Mouse (Mus musculus): Measurements from ENCODE around the gene Gm27021. TPM values are rescaled to one million over a fixed set of nuclear protein-coding genes. Genes with fewer than 3 reads are reported as not detected.

Gene Gm27021
- total RNA-seq, 2 experiments from 2014 or later: not detected

DNA sequence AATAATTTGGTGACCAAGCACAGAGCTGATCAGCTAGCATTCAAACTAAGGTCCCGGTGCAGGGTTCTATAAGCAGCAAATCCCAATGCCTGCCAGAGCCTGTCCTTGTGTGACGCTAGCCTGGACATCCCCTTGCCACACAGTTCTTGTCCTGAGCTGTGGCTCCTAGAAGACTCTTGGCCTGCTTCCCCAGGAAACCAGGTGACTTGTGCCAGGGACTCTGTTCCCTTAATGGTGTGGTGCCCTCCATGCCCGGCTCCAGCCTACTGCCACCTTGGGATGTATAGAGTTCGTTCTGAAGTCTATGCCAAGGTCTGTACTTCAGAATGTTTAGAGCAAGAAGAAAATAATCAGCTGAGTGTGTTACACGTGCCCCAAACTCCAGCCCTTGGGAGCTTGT lies 18.7 kb upstream of the Gm27021 start:
- peak; percentile 8; the same call in 1 of the 2 replicates for ATAC-seq (replicated peaks; ENCODE audit: poor library complexity, severe bottlenecking)

DNA sequence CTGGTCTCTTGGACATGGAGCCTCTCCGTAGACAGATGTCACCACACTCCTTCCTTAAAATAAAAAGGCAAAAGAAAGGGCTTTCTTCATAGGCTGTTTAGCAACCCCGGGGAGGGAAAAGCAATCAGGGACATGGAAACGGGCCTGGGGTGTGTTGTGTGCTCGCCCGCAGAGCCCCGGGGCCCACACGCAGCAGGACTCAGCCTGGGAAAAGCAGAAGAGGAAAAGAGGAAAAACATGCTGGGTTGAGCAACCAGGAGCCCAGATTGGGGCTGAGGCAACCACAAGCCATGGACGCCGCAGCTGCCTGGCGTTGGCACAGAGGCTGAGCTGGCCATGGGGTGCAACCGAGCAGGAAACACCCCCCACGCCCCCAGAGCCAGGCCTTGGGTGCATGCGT lies 18.2 kb upstream of the Gm27021 start:
- ATAC-seq (replicated peaks; ENCODE audit: poor library complexity, severe bottlenecking): peak; percentile 83

DNA sequence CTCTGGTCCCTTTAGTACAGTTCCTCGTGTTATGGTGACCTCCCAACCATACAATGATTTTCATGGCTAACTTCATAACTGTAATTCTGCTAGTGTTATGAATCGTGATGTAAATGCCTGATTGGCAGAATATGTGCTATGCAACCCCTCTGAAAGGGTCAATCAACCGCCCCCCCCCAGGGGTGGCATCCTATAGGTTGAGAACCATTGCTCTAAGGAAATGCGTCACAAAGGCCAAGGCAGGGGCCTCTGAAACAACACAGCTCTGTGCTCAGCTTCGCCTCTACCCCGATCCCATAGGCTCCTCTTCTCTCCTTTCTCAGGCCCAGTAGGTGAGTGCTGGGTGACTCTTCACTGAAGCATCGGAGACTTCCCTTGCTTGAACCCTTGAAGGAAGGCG lies 17.7 kb upstream of the Gm27021 start:
- ATAC-seq (replicated peaks; ENCODE audit: poor library complexity, severe bottlenecking): no peak

DNA sequence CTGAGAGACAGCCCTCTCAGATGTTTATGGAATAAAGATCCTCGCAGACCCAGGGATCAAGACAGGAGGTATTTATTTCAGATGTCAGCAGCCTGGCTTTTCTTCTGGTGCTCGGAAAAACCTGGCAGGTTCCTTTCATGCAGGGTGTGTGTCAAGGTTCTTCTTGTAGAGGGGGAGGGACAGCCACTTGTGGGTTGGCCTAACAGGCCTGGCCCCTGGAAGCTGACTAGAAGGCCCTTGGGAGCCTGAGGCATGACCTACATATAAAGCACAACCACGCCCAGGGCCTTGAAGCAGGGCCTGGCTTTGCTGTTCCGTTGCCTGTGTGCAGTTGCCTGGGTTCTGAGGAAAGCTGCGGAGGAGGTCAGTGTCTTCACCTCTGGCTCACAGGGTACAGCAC lies 17.2 kb upstream of the Gm27021 start:
- ATAC-seq (replicated peaks; ENCODE audit: poor library complexity, severe bottlenecking): no peak

DNA sequence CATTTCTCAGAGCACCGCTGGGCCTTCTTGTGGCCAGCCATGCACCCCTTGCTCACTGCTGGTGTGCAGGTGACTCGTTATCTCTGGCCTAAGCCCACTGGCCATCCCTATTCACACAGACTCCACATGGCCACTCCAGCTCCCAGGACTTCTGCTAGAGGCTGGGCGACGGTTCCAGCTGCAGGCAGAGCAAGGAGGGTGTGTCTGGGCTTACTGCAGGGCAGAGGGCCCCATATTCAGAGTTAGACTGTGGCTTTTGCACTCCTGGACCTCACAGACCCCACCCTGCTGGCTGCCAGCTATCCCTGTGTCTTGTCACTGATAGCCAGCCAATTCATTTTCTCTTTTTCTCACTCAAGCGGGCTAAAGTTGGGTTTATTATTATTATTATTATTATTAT lies 16.2 kb upstream of the Gm27021 start:
- ATAC-seq (replicated peaks; ENCODE audit: poor library complexity, severe bottlenecking): no peak

DNA sequence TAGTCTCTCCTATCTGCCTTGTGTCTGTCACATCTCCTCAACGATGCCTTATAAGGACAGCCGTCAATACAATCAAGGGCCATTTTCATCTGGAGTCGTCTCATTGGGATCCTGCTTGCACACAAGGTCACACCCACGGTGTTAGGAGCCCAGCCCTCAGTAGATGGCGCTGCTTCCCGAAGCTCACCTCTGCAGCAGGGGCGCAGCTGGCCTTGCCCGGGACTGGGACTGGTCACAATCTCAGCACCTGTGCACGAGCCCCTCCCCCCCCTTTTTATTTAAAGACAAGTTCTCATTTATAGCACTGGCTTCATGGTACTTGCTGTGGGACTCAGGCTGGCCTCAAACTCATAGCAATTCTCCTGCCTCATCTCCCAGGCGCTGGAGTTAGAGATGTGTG lies 15.7 kb upstream of the Gm27021 start:
- ATAC-seq (replicated peaks; ENCODE audit: poor library complexity, severe bottlenecking): peak; percentile 20

DNA sequence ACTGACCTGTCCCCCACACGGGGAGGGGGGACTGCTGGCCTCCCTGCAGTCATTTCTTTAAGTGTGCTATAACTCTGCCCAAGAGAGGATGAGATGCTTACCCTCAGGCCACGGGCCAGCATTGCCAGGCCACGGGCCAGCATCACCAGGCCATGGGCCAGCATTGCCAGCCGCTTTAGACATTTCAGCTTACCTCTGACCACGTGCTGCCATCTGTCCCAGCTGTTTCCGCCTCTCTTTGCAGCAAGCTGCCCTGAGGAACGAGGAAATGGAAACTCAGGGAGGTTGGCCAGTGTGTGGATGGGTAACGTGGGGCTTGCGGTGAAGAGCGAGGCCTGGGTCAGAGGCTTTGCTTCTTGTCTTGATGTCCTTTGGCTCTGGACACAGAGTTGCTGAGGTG lies 13.2 kb upstream of the Gm27021 start:
- peak; percentile 8; the same call in 1 of the 2 replicates for ATAC-seq (replicated peaks; ENCODE audit: poor library complexity, severe bottlenecking)

DNA sequence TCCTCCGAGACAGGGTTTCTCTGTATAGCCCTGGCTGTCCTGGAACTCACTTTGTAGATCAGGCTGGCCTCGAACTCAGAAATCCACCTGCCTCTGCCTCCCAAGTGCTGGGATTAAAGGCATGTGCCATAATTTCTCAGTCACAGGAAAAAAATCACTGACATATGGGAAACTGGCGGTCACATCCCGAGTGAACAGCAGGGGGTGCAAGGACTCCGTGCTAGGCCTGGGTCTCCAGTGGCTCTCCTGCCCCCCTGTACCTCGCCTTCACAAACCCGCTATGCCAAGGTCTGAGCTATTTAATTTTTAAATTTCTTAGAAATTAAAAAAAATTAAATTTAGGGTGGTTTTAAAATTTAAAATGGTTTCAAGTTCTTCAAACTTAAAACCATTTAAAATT lies 12.5 kb upstream of the Gm27021 start:
- ATAC-seq (replicated peaks; ENCODE audit: poor library complexity, severe bottlenecking): peak; percentile 44; the same call in 1 of the 2 replicates

DNA sequence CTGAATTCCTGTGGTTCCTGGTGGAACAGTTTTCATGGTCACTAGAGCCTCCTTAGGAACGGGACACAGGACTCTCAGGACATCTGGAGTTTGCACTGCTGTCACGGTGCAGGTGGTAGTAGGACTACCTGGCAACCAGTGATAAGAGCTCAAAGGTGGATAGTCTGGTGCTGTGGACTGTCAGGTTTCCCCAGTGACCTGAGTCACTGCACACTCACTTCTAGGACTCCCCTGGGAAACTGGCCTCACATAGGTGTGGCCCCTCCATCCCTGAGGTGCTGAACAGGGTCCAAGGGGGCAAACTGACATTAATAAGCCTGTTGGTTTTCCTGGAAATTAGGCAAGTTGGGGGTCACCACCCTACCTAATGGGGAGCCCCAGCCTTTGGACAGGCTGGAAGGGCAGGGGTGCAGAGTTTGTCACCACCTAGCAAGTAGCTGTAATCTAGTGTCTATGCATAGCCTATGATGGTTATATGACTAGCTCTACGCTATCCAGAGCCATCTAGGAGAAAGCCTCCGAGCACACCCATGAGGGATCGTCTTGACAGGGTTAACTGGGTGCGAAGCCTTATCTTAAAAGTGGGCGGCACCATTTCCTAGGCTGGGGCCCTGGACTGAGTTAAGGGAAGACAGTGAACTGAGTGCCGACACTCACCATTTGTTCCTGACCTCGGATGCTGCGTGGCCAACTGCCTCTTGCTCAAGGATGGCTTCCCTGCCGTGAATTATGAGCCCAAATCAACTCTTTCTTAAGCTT lies 11.9 kb upstream of the Gm27021 start:
- ATAC-seq (replicated peaks; ENCODE audit: poor library complexity, severe bottlenecking): no peak

DNA sequence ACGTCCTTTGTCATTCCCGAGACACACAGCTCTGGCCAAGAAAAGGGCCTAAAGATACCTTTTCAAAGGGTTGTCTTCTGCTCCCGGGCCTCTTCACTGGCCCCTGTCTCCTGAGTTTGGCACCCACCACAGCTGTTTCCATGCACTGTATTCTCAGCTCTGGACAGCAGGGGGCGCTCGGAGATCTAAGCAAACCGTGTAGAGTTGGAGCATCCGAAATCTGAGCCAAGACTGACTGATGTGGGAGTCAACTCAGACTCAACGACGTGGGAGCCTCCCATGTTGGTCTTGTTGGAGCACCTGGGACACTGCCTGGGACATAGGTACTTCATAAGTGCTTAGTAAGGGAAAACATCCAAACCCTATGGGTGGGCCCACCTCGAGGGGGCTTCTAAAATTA lies 10.6 kb upstream of the Gm27021 start:
- ATAC-seq (replicated peaks; ENCODE audit: poor library complexity, severe bottlenecking): peak; percentile 64

DNA sequence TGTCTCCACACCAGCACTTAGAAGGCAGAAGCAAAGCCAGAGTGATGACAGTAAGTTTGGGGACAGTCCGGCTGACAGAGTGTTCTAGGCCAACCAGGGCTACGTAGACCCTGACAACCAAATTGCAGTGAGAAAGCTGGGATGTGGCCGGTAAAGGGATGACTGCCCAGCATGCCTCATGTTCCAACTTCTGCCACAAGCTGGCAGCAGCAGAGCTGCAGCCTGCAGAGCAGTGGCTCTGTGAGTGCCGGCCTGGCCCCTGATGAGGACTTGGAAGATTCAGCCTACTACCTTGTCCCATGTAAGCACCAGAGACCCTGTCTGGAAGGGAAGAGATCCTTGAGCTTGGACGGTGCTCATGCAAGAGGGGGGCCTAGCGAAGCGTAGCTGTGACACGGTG lies 7.8 kb upstream of the Gm27021 start:
- no peak for ATAC-seq (replicated peaks; ENCODE audit: poor library complexity, severe bottlenecking)

DNA sequence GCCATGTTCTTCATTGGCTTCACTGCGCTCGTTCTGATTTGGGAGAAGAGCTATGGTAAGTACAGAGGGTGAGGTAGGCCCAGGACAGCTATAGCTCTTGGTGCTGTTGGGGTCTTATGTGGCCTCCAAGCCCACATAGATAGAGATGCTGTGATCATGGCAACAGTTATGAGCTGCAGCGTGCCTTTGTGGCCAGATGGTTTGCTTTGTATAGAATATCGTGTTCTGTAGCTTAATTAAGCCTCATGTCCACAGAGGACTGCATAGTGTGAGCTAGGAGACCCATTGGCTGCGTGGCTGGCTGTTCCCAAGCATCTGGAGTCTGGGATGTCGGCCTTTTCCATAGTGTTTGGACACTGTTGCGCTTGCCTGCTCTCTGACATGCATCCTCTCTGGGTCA lies 5.4 kb upstream of the Gm27021 start:
- ATAC-seq (replicated peaks; ENCODE audit: poor library complexity, severe bottlenecking): no peak

DNA sequence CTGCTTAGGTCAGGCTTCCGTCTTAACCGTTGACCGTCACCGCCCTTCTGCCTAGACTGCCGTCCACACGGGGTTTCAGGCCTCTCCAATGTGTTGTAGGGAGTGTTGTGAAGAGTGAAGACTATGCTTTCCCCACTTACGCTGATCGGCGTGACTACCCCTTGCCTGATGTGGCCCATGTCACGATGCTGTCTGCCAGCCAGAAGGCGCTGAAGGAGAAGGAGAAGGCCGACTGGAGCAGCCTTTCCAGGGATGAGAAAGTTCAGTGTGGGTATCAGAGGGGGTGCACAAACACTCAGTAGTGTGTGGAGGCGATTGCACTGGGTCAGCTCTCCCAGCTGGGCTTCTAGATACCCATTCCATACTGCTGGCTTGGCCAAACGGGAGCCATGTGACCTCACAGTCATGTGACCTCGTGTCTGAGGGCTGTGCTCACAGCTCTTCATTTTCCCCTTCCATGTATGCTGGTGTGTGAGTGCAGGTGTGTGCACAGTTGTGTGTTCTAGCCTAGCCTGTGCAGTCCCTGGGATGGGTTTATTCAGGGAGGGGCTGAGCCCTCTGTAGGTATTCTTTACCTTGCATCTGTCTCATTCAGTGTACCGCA lies 4.8 kb upstream of the Gm27021 start:
- ATAC-seq (replicated peaks; ENCODE audit: poor library complexity, severe bottlenecking): no peak

DNA sequence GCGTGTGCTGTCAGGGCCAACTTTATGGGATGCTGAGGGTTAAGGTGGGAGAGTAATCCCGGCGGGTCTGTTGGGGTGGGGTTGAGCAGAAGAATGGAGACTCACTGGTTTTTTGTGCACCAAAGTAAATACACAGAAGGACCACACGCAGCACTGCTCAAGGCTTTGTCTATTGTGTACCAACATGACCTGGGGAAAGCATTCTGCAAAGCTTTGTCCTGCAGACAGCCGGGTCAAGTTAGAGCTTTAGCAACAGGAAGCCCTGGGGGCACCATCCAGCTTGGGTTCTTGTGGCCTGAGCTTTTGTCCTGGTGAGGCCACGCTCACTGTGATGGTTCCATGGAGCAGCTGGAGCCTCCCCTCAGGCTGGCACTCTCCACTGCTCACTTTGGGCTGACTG lies 3.9 kb upstream of the Gm27021 start:
- ATAC-seq (replicated peaks; ENCODE audit: poor library complexity, severe bottlenecking): no peak

DNA sequence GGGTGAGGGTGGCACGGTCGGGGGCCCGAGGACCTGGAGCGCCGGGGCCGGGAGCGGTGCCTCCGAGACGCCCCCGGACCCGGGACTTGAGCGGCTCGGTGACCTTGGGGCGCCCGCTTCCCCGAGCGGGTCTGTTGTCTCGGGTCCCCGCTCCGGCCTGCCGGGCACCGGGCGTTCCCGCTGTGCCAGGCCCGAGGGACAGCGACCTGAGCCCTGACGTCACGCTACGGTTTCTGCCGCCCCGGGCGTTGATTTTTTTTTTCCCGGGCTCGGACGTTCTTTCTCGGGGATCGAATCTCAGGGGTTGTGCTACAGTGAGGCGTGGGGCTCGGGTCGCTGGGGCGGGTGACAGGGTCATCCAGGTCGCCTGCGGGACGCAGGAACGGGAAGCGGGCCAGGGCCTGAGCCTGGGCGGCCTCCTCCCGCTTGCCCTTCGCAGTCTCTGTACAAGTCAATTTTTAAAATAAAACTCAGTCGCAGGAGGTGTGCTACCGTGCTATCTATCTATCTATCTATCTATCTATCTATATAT lies 561 bp upstream of the Gm27021 start, which contains the start of gene Emc8:
Gene Emc8 (minus strand): TSS at position 200 of the 532 bp plus-strand sequence.
- ATAC-seq (replicated peaks; ENCODE audit: poor library complexity, severe bottlenecking): peak; percentile 5; the same call in 1 of the 2 replicates

DNA sequence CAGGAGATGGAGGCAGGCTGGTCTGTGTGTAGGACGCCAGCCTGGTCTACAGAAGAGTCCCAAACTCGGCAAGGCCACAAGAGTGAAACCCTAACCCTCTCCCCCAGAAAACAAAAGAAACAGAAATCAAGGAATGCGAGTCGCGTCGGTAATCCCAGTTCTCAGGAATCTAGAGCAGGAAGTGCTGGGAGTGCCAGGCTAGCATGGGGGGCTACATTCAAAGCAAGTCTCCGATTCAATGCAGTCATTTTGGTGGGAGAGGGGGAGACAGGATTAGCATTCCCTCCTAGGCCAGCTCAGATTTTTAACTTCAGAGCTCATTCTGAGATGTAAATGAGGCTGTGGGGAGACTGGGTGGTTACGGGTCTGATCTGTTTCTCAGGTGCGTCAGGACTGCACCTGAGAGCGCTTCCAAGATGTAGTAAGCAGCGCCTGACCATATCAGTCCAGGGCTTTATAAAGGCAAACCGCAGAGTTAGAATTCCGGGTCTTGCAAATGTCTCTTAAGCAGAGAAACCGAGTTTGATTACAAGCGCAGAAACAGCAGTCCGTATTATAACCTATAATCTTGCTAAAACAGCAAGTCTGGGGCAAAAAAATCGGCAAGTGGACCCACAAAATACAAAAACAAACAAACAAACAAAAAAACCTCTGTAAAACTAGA lies 940 bp downstream of the Gm27021 start:
- ATAC-seq (replicated peaks; ENCODE audit: poor library complexity, severe bottlenecking): no peak

DNA sequence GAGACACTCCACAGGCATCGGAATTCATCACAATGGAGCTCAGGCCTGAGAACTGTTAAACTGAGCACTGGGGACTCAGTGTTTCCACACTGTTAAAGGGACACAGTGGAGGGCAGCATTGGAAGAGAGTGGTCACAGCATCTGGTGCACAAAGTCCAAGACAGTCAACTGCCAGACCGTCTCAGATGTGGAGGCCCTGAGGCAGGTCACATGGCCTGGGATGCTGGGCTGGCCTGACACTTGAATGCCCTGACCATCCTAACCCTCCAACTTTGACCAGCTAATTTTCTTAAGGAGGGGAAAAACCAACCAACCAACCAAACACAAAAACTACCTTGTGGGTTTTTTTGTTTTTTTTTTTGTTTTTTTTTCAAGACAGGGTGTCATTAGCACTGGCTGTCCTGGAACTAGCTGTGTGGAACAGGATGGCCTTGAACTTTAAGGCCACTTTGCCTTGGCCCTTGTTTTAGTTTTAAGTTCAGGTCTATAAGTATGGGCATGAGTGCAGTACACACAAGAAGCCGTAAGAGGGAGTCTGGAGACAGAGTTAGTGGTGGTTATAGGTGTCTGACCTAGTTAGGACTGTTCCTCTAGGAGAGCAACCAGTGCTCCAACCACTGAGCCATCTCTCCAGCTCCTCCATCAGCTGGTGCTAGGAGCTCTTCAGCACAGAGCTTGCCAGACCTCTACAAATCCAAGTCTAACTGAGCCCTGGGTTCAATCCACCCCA lies 2.0 kb downstream of the Gm27021 start:
- no peak for ATAC-seq (replicated peaks; ENCODE audit: poor library complexity, severe bottlenecking)

DNA sequence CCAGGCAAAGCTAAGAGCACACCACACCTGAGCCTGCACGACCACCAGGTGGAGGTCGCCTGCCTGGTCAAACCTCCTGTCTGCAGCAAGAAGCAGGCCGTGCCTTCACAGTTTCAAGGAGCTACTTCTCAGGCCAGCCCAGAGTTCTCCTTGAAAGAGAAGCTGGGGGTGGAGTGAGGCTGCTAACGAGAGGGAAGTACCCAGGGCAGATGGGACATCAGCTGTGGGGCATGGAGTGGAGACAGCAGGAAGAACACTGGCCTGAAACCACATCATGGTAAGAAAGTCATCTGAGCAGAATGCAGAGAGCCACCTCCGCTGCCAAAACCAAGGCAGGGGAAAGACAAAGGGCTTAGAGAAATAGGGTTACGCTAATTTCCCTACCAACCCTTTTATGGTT lies 3.3 kb downstream of the Gm27021 start:
- ATAC-seq (replicated peaks; ENCODE audit: poor library complexity, severe bottlenecking): peak; percentile 31

DNA sequence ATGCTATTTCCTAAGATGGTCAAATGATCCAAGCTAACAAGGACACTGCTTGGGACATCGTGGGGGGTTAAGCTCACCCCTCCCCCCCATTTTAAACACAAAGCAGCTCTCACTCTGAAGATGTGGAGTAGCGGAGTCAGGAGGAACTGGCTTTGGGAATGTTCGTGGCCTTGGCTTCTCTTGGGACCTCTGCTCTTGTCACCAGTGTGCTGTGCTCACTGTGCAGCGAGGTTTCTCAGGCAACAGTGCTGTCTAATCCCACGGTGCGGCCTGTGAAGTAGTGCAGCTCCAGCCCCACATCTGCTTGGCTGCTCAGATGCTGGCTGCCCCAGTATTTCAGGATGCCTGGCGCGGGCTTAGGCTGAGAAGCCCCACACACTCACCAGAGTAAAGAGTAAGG lies 10.5 kb downstream of the Gm27021 start:
- no peak for ATAC-seq (replicated peaks; ENCODE audit: poor library complexity, severe bottlenecking)

DNA sequence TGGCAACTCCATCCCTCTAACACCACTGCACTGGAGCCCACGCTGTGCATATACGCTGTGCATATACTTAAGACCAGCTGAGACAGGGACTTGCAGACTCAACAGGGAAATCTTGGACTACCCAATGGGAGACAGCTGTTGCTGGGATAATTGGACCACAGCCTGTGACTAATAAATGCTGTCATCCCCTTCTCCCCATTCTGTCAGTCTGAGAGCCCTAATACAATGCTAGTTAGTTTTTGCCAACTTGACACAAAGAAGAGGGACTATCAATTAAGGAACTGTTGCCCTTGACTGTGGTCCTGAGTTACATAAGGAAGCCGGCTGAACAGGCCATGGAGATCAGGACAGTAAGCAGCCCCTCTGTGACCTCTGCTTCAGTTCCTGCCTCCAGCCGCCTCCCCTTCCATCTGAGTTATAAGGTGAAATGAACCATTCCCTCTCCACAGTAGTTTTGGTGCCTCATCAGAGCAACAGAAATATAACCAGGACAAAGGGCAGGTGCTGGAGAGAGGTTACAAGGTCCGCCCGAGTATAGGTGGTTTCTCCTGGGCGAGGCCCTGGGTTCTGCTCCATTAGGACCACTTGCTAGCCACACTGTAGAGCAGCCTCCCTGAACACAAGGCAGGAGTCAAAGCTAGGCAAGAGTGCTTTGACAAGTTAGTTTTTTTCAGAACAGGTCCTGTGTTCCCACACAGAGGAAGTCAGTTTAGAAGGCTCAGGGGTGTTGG lies 11.4 kb downstream of the Gm27021 start:
- no peak for ATAC-seq (replicated peaks; ENCODE audit: poor library complexity, severe bottlenecking)

Data from granulocyte monocyte progenitor cell, adult 5-6 weeks (primary cell).